Mouse (Mus musculus): ENCODE measurements at regions not wholly inside any gene's neighbourhood (a gene's known extent, or its start where the extent isn't known, plus 50 kb on each side); places are given as distances from the start of the nearest gene placed in this dataset.

- DNase-seq (ENCODE audit: low spot score in 2 of 2): no peak
Observed at GRCm38 (mm10) chr8:35188531-35188930, 577.1 kb upstream of the Gm19410 start.

DNA sequence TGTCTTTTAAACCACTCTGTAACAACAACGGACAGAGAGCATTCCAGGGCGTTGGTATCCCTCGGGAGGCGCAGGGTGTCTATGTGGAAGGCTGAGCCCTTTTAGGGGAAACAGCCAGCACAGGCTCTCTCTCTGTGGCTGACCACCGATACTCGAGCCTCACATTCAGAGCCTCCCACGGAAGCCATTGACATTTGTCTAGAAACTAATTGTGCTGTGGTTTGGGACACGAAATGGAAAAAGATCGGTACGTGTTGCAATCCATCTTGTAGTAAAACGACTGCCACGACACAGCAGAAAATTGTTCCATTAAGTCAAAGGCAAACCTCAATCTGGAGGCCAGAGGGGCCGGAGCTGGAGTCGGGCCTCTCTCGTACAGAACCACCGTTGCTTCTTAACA, 575.9 kb upstream of the Gm19410 start:
- DNase-seq (ENCODE audit: low spot score in 2 of 2): no peak

DNA sequence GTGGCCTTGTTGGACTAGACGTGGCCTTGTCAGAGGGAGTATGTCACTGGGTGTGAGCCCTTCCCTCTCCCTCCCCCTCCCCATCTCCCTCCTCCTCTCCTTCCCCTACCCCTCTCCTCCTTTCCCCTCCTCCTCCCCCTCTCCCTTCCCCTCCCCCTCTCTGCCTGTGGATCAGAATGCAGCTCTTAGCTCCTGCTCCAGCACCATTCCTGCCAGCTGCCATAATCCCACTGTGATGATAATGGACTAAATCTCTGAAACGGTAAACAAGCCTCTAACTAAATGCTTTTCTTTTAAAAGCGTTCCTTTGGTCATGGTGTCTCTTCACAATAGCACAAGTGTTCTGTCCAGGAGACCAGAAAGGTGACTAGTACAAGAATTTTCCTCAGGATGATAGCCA, 573.1 kb upstream of the Gm19410 start:
- no peak for DNase-seq (ENCODE audit: low spot score in 2 of 2)

- no peak for DNase-seq (ENCODE audit: low spot score in 2 of 2)
Observed at GRCm38 (mm10) chr8:35193771-35194170, 571.8 kb upstream of the Gm19410 start.

DNA sequence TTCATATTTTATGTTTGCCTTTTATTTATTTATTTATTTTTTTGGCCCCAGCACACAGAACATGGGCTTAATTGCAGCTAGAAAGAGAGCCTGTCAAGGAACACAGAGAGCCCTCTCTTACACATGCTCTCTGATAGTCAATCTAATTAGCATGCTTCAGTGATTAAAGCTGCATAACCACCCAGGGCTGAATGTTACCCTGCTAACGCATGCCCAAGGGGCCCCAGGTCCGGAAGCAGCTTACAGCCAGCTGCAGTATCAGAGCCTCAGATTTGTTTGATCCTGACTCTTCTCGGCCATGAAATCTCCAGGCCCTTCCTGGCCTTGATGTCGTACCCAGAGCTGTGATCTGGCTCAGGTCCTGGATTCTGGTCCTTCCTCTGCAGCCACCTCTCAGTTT, 569.4 kb upstream of the Gm19410 start:
- DNase-seq (ENCODE audit: low spot score in 2 of 2): no peak

- DNase-seq (ENCODE audit: low spot score in 2 of 2): no peak
Observed at GRCm38 (mm10) chr8:35198766-35199165, 566.8 kb upstream of the Gm19410 start.

DNA sequence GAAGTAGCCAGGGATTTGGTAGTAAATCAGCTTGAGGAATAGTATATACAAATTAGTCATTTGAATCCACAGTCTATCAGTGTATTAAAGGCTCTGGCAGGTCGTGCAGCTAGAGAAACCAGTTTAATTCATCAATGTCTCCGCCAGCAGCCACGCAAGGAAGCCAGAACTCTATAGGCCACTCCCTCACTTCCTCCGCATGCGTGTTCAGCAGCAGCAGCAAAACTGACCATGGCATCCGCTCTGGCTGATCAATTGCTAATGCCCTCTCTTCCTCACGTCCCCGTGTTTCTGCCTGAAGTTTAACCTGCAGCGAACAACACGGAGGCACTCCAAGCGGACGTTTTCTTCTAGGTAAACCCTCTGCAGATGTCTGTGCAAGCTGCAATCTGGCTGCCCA, 564.2 kb upstream of the Gm19410 start:
- DNase-seq (ENCODE audit: low spot score in 2 of 2): no peak

- no peak for DNase-seq (ENCODE audit: low spot score in 2 of 2)
Observed at GRCm38 (mm10) chr8:35204971-35205370, 560.6 kb upstream of the Gm19410 start.

GRCm38 (mm10) chr8:35205536-35205935, 560.1 kb upstream of the Gm19410 start:
- no peak for DNase-seq (ENCODE audit: low spot score in 2 of 2)

- DNase-seq (ENCODE audit: low spot score in 2 of 2): no peak
Observed at GRCm38 (mm10) chr8:35206271-35206670, 559.3 kb upstream of the Gm19410 start.

DNA sequence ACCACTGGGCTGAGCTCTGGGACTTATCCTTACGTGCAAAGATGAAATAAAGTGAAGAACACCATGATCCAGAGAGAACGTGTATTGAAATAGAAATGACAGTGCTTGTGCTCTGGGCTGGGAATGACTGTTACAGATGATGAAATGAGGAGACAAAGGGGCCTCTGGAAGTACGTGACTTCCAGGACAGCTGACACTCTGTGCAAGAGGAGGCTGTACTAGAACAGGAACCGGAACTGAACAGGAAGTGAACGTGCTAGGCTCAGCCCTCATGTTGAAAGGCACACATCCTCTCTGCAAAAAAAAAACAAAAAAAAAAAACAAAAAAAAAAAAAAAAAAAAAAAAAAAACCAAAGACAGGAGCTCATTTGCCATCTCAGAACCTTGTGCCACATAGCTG, 557.2 kb upstream of the Gm19410 start:
- DNase-seq (ENCODE audit: low spot score in 2 of 2): no peak

- no peak for DNase-seq (ENCODE audit: low spot score in 2 of 2)
Observed at GRCm38 (mm10) chr8:35211506-35212452, 553.8 kb upstream of the Gm19410 start.

DNA sequence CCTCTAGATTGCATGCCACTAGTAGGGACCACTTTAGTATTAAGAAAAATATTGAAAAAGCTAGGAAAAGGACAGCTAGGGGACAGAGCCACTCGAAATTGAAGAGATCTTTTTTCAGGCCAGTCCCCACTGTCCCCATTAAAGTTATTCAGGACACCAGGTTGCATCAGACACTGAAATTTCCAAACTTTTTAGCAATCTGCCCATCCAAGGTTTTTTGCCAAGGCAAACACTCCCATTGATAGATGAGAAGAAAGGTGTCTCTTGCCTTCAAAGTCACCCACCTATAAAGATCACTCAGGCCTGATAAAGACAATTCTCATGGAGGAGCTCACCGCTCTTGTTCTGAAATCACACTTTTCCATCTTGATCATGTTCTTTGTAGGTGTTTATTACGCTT, 552.1 kb upstream of the Gm19410 start:
- no peak for DNase-seq (ENCODE audit: low spot score in 2 of 2)

- DNase-seq (ENCODE audit: low spot score in 2 of 2): no peak
Observed at GRCm38 (mm10) chr8:35217604-35218003, 548.0 kb upstream of the Gm19410 start.

DNA sequence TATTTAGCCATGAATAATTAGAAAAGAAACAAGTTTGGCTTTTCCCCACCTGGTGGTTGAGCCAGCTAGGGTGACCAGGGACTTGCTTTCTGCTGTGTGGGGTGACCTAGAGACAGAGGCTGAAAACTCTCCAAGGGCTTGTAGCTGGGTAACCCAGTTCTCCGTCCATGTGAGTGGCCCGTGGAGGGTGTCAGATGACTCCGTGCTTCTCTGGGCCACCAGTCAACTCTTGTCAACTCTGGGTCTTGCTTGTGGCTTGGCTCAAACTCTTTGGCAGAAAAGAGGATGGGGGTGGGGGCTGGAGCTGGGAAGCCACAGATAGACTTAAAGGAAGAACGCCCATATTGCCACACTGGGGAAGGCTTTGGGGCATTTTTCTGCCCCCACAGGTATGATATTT, 547.3 kb upstream of the Gm19410 start:
- DNase-seq (ENCODE audit: low spot score in 2 of 2): no peak

GRCm38 (mm10) chr8:35224053-35224924, 541.3 kb upstream of the Gm19410 start:
- no peak for DNase-seq (ENCODE audit: low spot score in 2 of 2)

DNA sequence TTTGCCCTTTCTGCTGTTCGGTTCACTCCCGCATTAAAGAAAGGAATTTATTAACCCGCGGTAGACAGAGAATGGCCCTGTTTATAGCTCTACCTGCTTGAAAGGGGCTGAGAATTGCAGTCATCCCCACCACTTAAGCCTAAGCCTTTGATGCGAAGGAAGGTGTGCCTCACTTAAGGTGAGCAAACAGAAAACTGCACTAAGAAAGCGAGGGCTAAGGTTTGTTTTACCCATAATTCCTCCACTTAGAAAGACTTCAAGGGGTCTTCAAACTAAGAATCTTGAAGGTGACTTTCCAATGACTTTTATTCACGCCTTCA, 540.7 kb upstream of the Gm19410 start:
- DNase-seq (ENCODE audit: low spot score in 2 of 2): no peak

DNA sequence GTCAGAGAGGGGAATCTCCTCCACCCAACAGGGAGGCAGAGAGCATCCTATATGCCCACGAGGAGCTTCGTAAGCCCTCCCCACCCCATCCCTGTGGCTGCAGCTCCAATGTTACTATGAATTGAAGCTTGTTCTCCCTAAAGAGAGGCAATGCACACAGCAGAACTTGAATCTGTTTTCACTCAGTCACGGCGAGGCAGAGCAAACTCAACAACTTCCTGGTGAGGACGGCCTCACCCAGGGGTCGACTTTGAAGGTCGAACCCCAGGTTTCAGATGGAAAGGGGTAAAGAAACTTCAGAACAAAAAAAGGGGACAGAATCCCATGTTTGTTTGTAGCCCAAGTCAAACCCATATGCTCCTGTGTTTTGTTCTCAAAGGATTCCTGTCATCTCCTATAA, 538.5 kb upstream of the Gm19410 start:
- DNase-seq (ENCODE audit: low spot score in 2 of 2): no peak

DNA sequence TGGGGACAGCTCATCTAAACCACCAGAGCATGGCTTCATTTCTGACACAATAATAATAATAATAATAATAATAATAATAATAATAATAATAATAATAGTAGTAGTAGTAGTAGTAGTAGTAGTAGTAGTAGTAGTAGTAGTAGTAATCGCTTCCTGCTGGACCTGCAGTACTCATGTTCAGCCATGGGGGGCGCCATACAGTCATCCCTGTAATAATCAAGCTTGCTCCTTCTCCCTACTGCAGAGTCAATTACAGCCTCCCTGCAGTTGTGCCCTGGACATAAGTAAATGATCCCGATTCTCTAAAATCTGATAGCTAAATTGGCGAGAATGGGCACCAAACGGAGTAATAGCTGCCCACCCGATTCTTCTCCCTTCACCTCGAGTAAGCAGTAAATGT, 537.1 kb upstream of the Gm19410 start:
- DNase-seq (ENCODE audit: low spot score in 2 of 2): no peak

DNA sequence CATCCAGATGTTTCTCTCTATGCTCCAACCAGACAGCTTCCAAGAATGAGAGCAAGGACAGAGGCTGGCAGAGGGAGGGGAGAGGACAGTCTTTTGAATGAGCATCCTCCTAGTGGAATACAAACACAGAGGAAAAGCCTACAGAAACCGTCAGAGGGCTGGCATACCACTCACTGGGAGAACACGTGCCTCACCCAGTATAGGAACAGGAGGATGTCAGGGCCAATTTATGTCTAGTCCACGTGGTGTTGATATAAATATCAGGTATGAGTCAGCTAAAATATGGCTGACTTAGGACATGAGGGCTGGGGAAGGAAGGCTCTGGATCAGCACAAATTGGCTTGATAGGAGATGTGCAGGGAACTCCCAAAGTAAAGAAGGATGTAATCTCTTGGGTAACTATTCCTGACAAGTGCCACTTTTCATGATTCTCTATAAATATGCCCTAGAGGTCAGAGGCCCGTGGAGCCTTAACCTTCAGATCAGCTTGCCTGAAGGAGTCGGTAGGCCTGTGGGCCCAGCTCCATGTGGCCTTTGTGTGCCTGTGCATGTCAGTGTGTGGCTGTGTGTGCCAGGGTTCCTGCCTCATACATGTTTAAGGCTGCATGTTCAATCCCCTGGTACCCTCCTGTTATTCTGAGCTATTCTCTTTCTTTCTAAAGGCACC, 531.9 kb upstream of the Gm19410 start:
- DNase-seq (ENCODE audit: low spot score in 2 of 2): peak in 1 of 2 experiments; percentile 38

GRCm38 (mm10) chr8:35234436-35234835, 531.2 kb upstream of the Gm19410 start:
- no peak for DNase-seq (ENCODE audit: low spot score in 2 of 2)

DNA sequence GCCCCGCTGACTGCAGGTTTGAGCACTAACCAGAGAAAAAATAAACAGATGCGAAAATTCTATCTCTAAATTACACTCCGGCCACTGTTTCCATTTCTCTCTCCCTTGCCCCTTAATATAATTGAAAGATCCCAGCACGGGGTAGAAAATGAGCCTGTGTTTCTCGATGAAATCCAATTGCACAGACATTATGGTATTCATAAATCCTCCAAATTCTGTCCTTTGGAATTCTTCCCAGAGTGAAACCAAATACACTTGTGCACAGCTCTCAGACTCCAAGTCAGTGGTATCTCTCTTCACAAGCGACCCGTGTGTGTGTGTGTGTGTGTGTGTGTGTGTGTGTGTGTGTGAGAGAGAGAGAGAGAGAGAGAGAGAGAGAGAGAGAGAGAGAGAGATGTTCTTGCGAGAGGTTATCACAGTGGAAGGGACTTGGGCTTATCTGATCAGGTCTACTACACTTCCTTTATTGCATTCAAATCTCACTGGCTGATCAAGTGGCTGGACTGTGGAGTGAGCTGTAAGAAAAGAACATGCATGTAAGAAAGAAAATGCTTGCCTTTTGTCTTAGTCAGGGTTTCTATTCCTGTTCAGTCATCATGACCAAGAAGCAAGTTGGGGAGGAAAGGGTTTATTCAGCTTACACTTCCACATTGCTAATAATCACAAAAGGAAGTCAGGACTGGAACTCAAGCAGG, 529.6 kb upstream of the Gm19410 start:
- DNase-seq (ENCODE audit: low spot score in 2 of 2): no peak

All from frontal cortex, postnatal 36 days (tissue).